Mouse (Mus musculus): ENCODE data around the gene Acss2. TPM values are rescaled to one million over a fixed set of nuclear protein-coding genes. Genes with fewer than 3 reads are reported as not detected.

Acss2 gene
- polyA plus RNA-seq, 1 experiment, result 26.5 TPM

DNA sequence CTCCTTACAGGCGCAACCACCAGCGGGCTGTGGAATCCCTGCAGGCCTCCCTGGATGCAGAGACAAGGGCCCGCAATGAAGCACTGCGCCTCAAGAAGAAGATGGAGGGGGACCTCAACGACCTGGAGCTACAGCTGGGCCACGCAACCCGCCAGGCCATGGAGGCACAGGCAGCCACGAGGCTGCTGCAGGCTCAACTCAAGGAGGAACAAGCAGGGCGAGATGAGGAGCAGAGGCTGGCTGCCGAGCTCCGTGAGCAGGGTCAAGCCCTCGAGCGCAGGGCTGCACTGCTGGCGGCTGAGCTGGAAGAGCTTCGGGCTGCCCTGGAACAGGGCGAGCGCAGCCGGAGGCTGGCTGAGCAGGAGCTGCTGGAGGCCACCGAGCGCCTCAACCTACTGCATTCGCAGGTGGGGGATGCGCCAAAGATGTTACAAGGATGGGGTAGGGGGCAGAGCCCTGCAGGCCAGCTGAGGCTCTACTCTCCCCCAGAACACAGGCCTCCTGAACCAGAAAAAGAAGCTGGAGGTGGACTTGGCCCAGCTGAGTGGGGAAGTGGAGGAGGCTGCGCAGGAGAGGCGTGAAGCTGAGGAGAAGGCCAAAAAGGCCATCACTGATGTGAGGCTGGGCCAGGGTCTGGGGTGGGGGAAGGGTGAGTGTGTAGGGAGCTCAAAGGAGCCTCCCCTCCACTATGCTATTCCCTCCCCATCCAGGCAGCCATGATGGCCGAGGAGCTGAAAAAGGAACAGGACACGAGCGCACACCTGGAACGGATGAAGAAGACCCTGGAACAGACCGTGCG, 114.6 kb downstream of the Acss2 start:
- no peak for TF ChIP-seq POLR2A (IDR thresholded peaks at IDR 0.05; ENCODE audit: borderline replicate concordance, extremely low read depth, insufficient read depth, insufficient read length, poor library complexity, severe bottlenecking)
- no peak for TF ChIP-seq CTCF (IDR thresholded peaks at IDR 0.05; ENCODE audit: borderline replicate concordance, extremely low read depth, insufficient read depth, insufficient read length)
- no peak for DNase-seq (ENCODE audit: low read depth)

DNA sequence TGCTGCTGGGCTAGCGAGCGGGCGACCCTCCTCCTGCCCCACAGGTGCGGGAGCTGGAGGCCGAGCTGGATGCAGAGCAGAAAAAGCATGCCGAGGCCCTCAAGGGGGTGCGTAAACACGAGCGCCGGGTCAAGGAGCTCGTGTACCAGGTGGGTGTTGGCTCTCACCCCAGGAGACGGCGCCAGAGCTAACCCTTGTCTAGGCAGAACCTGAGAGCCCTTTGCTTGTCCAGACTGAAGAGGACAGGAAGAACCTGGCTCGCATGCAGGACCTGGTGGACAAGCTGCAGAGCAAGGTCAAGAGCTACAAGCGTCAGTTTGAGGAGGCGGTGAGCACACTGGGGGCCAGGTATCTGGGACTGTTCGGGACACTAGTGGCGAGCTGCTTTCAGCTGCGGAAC, 115.4 kb downstream of the Acss2 start:
- DNase-seq (ENCODE audit: low read depth), result no peak
- TF ChIP-seq CTCF (IDR thresholded peaks at IDR 0.05; ENCODE audit: borderline replicate concordance, extremely low read depth, insufficient read depth, insufficient read length) (no peak), POLR2A (IDR thresholded peaks at IDR 0.05; ENCODE audit: borderline replicate concordance, extremely low read depth, insufficient read depth, insufficient read length, poor library complexity, severe bottlenecking) (no peak)

DNA sequence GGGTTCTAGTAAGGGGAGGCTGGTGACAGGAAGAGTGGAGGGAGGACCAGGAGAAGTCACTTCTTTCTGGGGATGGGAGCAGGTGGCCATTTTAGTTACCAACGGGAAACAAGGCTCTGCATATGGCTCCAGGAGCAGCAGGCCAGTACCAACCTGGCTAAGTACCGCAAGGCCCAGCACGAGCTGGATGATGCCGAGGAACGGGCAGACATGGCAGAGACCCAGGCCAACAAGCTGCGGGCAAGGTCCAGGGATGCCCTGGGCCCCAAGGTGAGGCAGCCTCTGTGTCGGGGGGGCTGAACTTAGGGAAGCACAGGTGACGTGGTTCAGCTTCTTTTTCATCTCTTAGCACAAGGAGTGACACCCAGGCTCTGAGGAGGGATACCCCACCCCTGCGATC, 116.0 kb downstream of the Acss2 start:
- TF ChIP-seq POLR2A (IDR thresholded peaks at IDR 0.05; ENCODE audit: borderline replicate concordance, extremely low read depth, insufficient read depth, insufficient read length, poor library complexity, severe bottlenecking) (no peak), CTCF (IDR thresholded peaks at IDR 0.05; ENCODE audit: borderline replicate concordance, extremely low read depth, insufficient read depth, insufficient read length) (no peak)
- no peak for DNase-seq (ENCODE audit: low read depth)

DNA sequence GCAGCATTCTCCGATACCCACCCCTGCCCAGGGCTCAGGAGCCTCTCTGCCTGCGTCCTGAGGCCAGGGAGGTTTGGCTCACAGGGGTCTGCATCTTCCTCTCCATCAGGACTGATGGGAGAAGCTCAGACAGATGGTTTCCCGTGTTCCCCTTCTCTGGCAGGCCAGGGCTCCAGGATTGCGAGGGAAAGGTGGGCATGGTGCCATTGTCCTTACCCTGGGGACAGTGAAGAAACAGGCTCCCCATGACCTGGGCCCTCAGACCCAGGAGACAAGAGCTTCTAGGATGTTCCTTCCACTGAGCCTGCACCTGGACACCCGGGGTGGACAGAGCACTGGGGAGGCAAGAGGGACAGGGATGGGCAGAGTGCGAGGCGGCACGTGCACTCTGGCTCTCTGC, 116.8 kb downstream of the Acss2 start:
- TF ChIP-seq CTCF (IDR thresholded peaks at IDR 0.05; ENCODE audit: borderline replicate concordance, extremely low read depth, insufficient read depth, insufficient read length) (no peak), POLR2A (IDR thresholded peaks at IDR 0.05; ENCODE audit: borderline replicate concordance, extremely low read depth, insufficient read depth, insufficient read length, poor library complexity, severe bottlenecking) (no peak)
- no peak for DNase-seq (ENCODE audit: low read depth)

Other genes with a start within 250 kb of the Acss2 start
- gene Map1lc3a, start 241.7 kb upstream of the Acss2 start, polyA plus RNA-seq (2012; rRNA removed), result 224 and 261 TPM in 2 replicates
- gene Pigu, start 160.5 kb upstream of the Acss2 start, polyA plus RNA-seq (2012; rRNA removed), result 62.0 and 71.9 TPM in 2 replicates
- gene Trp53inp2, start 136.9 kb upstream of the Acss2 start, polyA plus RNA-seq (2012; rRNA removed), result 145 and 159 TPM in 2 replicates
- gene Ncoa6, start 44.1 kb upstream of the Acss2 start, polyA plus RNA-seq (2012; rRNA removed), result 56.8 and 75.2 TPM in 2 replicates
- 160 and 237 TPM in 2 replicates for gene Ggt7, start 289 bp downstream of the Acss2 start, polyA plus RNA-seq (2012; rRNA removed)
- 10.1 and 11.8 TPM in 2 replicates for gene Gss, start 74.9 kb downstream of the Acss2 start, polyA plus RNA-seq (2012; rRNA removed)
- gene Myh7b, start 93.3 kb downstream of the Acss2 start, polyA plus RNA-seq (2012; rRNA removed), result 0.48 and 0.53 TPM in 2 replicates
- 202 TPM in 2 replicates for gene Trpc4ap, start 174.4 kb downstream of the Acss2 start, polyA plus RNA-seq (2012; rRNA removed)
- gene Edem2, start 211.5 kb downstream of the Acss2 start, polyA plus RNA-seq (2012; rRNA removed), result 58.4 and 84.7 TPM in 2 replicates
- gene Gm17581, start 217.9 kb downstream of the Acss2 start, polyA plus RNA-seq (2012; rRNA removed), result not detected in 2 replicates
- 2.4 and 3.1 TPM in 2 replicates for gene Procr, start 233.2 kb downstream of the Acss2 start, polyA plus RNA-seq (2012; rRNA removed)

Data from brain, embryonic 14.5 days (tissue).